Mouse (Mus musculus) MEL (cell line): ENCODE results near the gene Tle3.
A peak's percentile ranks its signal among the peaks of the same experiment; 100 is the strongest.

Source experiments
- CTCF ChIP-seq, 3 experiments: IDR thresholded peaks in 2 of 3; conservative IDR thresholded peaks in 1 of 3; 2 replicates each; pipeline ENCODE4 v1.5.1; 2011 to 2012; ENCODE audit warnings: low read length in 3 of 3, low read depth in 2 of 3, mild to moderate bottlenecking in 2 of 3, improper control_type of control experiment in 1 of 3, inconsistent platforms in 1 of 3, mixed read lengths in 1 of 3, moderate library complexity in 1 of 3; ENCODE audit not compliant: control insufficient read depth in 1 of 3, insufficient read depth in 1 of 3, poor library complexity in 1 of 3, severe bottlenecking in 1 of 3
- EP300 ChIP-seq, 2 experiments: IDR thresholded peaks; 2 replicates each; pipeline ENCODE4 v1.6.1; 2011; ENCODE audit warnings: improper control_type of control experiment in 2 of 2, low read length in 2 of 2, low read depth in 1 of 2, mild to moderate bottlenecking in 1 of 2
- KAT2A ChIP-seq: conservative IDR thresholded peaks from 2 replicates; pipeline ENCODE4 v1.6.1; 2012; ENCODE audit warnings: low read depth, low read length, improper control_type of control experiment, inconsistent platforms
- MAZ ChIP-seq: IDR thresholded peaks from 2 replicates; pipeline ENCODE4 v1.6.1; 2012; ENCODE audit warnings: low read depth, mild to moderate bottlenecking, inconsistent platforms, low read length, improper control_type of control experiment
- RCOR1 ChIP-seq: IDR thresholded peaks from 2 replicates; pipeline ENCODE4 v1.6.1; 2012; ENCODE audit warnings: low read depth, mild to moderate bottlenecking, inconsistent platforms, low read length, improper control_type of control experiment
- SMC3 ChIP-seq: IDR thresholded peaks from 2 replicates; pipeline ENCODE4 v1.6.1; 2011; ENCODE audit warnings: low read depth, low read length, improper control_type of control experiment

DNA sequence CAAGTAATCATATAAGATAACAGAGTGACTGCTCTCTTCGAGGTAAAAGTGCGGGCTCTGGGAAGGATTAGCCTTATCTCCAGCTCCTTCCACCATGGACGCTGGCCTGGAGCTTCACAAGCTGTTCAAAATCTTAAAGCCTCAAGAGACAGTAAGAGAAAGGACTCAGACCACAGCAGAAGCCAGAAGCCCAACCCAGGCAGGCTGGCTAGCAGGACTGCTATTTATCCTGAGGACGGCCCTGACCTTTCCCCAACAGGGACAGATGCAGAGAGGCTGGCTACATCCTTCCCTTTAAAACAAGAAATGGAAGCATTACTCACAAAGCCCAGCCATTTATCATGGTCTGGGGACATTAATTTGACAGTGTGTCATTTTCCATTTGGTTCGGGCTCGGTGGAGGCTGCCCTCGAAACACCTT lies 46.2 kb upstream of the Tle3 start:
- TF ChIP-seq SMC3: no peak
- no peak for TF ChIP-seq KAT2A
- TF ChIP-seq CTCF (IDR thresholded peaks at IDR 0.05 in 2 of 3, conservative IDR thresholded peaks at IDR 0.05 in 1 of 3; ENCODE audit: control insufficient read depth in 1 of 3, insufficient read depth in 1 of 3, low read depth in 2 of 3, low read length in 3 of 3, poor library complexity in 1 of 3, severe bottlenecking in 1 of 3): no peak
- no peak for TF ChIP-seq MAZ
- no peak for TF ChIP-seq RCOR1
- TF ChIP-seq EP300 (IDR thresholded peaks at IDR 0.05; ENCODE audit: low read depth in 1 of 2, low read length in 2 of 2): peak in 1 of 2 experiments; percentile 55; a peak in 2 of 4 replicates
